8 mouse cellular contexts compared by ENCODE assay signal in the genomic region with DNA sequence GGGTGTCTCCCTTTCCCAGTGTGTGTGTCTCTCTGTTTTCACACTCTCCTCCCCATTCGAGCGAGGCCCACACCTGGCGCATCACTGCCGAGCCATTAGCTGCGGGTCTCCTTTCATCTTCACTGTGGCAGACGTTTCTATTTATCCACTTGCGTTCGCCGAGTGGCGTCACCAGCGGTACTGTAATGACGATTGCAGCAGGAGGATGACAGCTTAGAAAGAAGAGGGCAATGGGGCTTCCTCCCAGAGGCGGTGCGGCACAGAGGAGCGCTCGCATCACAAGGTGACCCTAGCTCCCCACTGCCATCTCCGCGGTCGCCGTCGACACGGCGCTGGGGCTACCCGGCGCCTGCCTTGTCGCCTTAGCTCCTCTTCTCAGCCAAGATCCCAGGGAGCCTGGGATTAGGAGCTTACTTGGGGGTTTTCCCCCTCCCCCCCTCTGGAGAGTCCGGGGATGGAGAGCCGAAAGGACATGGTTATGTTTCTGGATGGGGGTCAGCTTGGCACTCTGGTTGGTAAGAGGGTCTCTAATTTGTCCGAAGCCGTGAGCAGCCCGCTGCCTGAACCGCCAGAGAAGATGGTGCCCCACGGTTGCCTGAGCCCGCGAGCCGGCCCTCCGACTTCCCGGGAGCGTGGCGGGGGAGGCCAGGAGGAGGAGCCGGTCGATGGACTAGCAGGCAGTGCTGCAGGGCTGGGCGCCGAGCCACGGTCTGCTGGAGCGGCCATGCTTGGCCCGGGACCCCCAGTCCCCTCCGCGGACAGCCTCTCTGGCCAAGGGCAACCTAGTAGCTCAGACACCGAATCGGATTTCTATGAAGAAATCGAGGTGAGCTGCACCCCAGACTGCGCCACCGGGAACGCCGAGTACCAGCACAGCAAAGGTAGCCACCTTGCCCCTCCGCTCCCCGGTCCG. TPM values are rescaled to one million over a fixed set of nuclear protein-coding genes. Genes with fewer than 3 reads are reported as not detected.
DNase-seq lines count a peak whose midpoint lies in the region; ATAC-seq lines count a peak whose summit lies in the region.
"Had no signal": no experiment of that assay in that cellular context is flagged by ENCODE, and none has a peak within 500 bp of the region (broad histone marks: within the 10 kb centered on the region; RNA-seq: fewer than 3 reads in every experiment).

A gene (plus strand): TSS at position 108 of the 913 bp plus-strand sequence.

- H3K27ac ChIP-seq in kidney, embryonic 15.5 days, result no peak within 1 kb of the TSS
- H3K27ac ChIP-seq in embryonic facial prominence, embryonic 11.5 days (replicated peaks; ENCODE audit: low read depth, low read length), result no peak within 1 kb of the TSS
- peak within 1 kb of the TSS; percentile 40 for H3K27ac ChIP-seq in hindbrain, embryonic 16.5 days (ENCODE audit: low read depth, low read length)
- H3K27ac ChIP-seq: liver, embryonic 14.5 days had no signal

- peaks cover 99% of the 10 kb centered on the region for H3K27me3 ChIP-seq in kidney, embryonic 15.5 days
- H3K27me3 ChIP-seq in embryonic facial prominence, embryonic 11.5 days (ENCODE audit: control insufficient read depth, insufficient read depth, low read length), result peaks cover 95% of the 10 kb centered on the region
- peaks cover 77% of the 10 kb centered on the region for H3K27me3 ChIP-seq in hindbrain, embryonic 16.5 days (replicated peaks; ENCODE audit: control insufficient read depth, insufficient read depth, low read length)

- no peaks in the 10 kb centered on the region for H3K9me3 ChIP-seq in kidney, embryonic 15.5 days (replicated peaks)
- H3K9me3 ChIP-seq in embryonic facial prominence, embryonic 11.5 days (replicated peaks; ENCODE audit: control insufficient read depth, low read length), result no peaks in the 10 kb centered on the region
- no peaks in the 10 kb centered on the region for H3K9me3 ChIP-seq in hindbrain, embryonic 16.5 days (ENCODE audit: control insufficient read depth, low read length)

- H3K4me1 ChIP-seq in kidney, embryonic 15.5 days, result peaks cover 41% of the 10 kb centered on the region
- peaks cover 6% of the 10 kb centered on the region; the same call in 1 of the 2 replicates for H3K4me1 ChIP-seq in embryonic facial prominence, embryonic 11.5 days (ENCODE audit: control insufficient read depth, insufficient read depth, low read length)
- peaks cover 7% of the 10 kb centered on the region for H3K4me1 ChIP-seq in hindbrain, embryonic 16.5 days (ENCODE audit: control insufficient read depth, insufficient read depth, low read depth, low read length)

- H3K9ac ChIP-seq in kidney, embryonic 15.5 days, result no peak within 1 kb of the TSS
- H3K9ac ChIP-seq in embryonic facial prominence, embryonic 11.5 days (replicated peaks; ENCODE audit: low read length), result no peak within 1 kb of the TSS
- H3K9ac ChIP-seq in hindbrain, embryonic 16.5 days (ENCODE audit: low read depth, low read length), result 0 out of 2 replicates have a peak within 1 kb of the TSS, but pooled peaks have one; percentile 6
- H3K9ac ChIP-seq: liver, embryonic 14.5 days had no signal

- intact Hi-C loops in left cerebral cortex, postnatal 10 days (cut with DNase I), result loop anchor here (5.0 to 10.0 kb wide), 3 partner anchors 49 to 309 kb away; a partner anchor contains a TSS

- 0 out of 2 replicates have a peak, but pooled peaks have one; percentile 22 for ATAC-seq in kidney, embryonic 15.5 days (replicated peaks; ENCODE audit: low FRiP score)
- no peak for ATAC-seq in embryonic facial prominence, embryonic 11.5 days (replicated peaks; ENCODE audit: insufficient number of reproducible peaks, low FRiP score, low TSS enrichment, low read depth)
- 0 out of 2 replicates have a peak, but pooled peaks have one; percentile 31 for ATAC-seq in hindbrain, embryonic 16.5 days

- H3K36me3 ChIP-seq in kidney, embryonic 15.5 days, result no peaks in the 10 kb centered on the region
- no peaks in the 10 kb centered on the region for H3K36me3 ChIP-seq in embryonic facial prominence, embryonic 11.5 days (replicated peaks; ENCODE audit: control insufficient read depth, insufficient read depth, low read depth, low read length)
- H3K36me3 ChIP-seq in hindbrain, embryonic 16.5 days (ENCODE audit: control insufficient read depth, insufficient read depth, low read length), result no peaks in the 10 kb centered on the region

- peak within 1 kb of the TSS; percentile 45 for H3K4me2 ChIP-seq in kidney, embryonic 15.5 days
- H3K4me2 ChIP-seq in embryonic facial prominence, embryonic 11.5 days (ENCODE audit: low read depth, low read length), result peak within 1 kb of the TSS; percentile 13; the same call in 1 of the 2 replicates
- H3K4me2 ChIP-seq in hindbrain, embryonic 16.5 days (ENCODE audit: low read length), result peak within 1 kb of the TSS; percentile 9; the same call in 1 of the 2 replicates

- DNase-seq in kidney, adult 18-20 months, result no peak
- DNase-seq in embryonic facial prominence, embryonic 11.5 days (ENCODE audit: low spot score), result no peak
- peak; percentile 72 for DNase-seq in neural tube, embryonic 10.5 days (ENCODE audit: extremely low spot score, low spot score)
- DNase-seq in left cerebral cortex, postnatal 10 days (ENCODE audit: extremely low spot score in 1 of 2, low spot score in 2 of 2), result no peak
- no peak for DNase-seq in layer of hippocampus, postnatal 10 days (ENCODE audit: low spot score in 2 of 2)

- peak within 1 kb of the TSS; percentile 22 for H3K4me3 ChIP-seq in kidney, embryonic 15.5 days (replicated peaks)
- peak within 1 kb of the TSS; percentile 5; the same call in 1 of the 2 replicates for H3K4me3 ChIP-seq in embryonic facial prominence, embryonic 11.5 days (ENCODE audit: low read depth, low read length)
- peak within 1 kb of the TSS; percentile 17 for H3K4me3 ChIP-seq in hindbrain, embryonic 16.5 days (ENCODE audit: low read length)

- WGBS in kidney, embryonic 15.5 days, result under 1% methylated on average over 59 of the region's 59 CpGs
- under 1% methylated on average over 57 of the region's 59 CpGs for WGBS in embryonic facial prominence, embryonic 11.5 days
- under 1% methylated on average over 53 of the region's 59 CpGs for WGBS in hindbrain, embryonic 16.5 days

RNA-seq across cellular contexts. Expression of the gene that starts here (rescaled TPM):
- 0.14 TPM in 1 of 2 replicates, not detected in the other for polyA plus RNA-seq in kidney, embryonic 15.5 days (2015; fragmentation: Nextera tagmentation; extraction: Ambion mirVana)
- 0.22 and 0.67 TPM in 2 replicates for polyA plus RNA-seq in embryonic facial prominence, embryonic 11.5 days (2014; fragmentation: Nextera tagmentation; extraction: Ambion mirVana)
- polyA plus RNA-seq in hindbrain, embryonic 16.5 days (2015; fragmentation: Nextera tagmentation; extraction: Ambion mirVana), result 1.1 and 1.5 TPM in 2 replicates
- not detected for total RNA-seq in left cerebral cortex, postnatal 10 days (2021)
- total RNA-seq in layer of hippocampus, postnatal 10 days (2021), result not detected
- polyA plus RNA-seq: liver, embryonic 14.5 days had no signal

Comparison
In these comparisons a context has a peak if more than half of its experiments do, and no peak if none do; other contexts are left out.
1. Peak in ATAC-seq, H3K4me3 ChIP-seq and H3K4me2 ChIP-seq in kidney, embryonic 15.5 days; RNA of the gene not detected or under 1 TPM.